Comparison of ENCODE assay signal across 14 mouse cellular contexts in genomic region chr16:28858210-28859008, GRCm38 (mm10).
DNase-seq lines count a peak whose midpoint lies in the region; ATAC-seq and TF ChIP-seq lines count a peak whose summit lies in the region.
"Had no signal": no experiment of that assay in that cellular context is flagged by ENCODE, and none has a peak within 500 bp of the region (broad histone marks: within the 10 kb centered on the region; RNA-seq: fewer than 3 reads in every experiment).

No protein-coding gene starts in this region.

- no peak overlapping the region for H3K4me2 ChIP-seq in embryonic facial prominence, embryonic 14.5 days (ENCODE audit: low read depth, low read length)
- H3K4me2 ChIP-seq in hindbrain, embryonic 15.5 days = no peak overlapping the region
- H3K4me2 ChIP-seq in hindbrain, embryonic 12.5 days (replicated peaks) = no peak overlapping the region
- H3K4me2 ChIP-seq in lung, postnatal 0 days (replicated peaks; ENCODE audit: low read depth, low read length) = peak overlapping the region; percentile 17; the same call in 1 of the 2 replicates
- H3K4me2 ChIP-seq: liver, embryonic 11.5 days had no signal

- H3K9ac ChIP-seq in embryonic facial prominence, embryonic 14.5 days (ENCODE audit: low read depth, low read length) = no peak overlapping the region
- H3K9ac ChIP-seq in hindbrain, embryonic 15.5 days = no peak overlapping the region
- H3K9ac ChIP-seq in hindbrain, embryonic 12.5 days = no peak overlapping the region
- no peak overlapping the region for H3K9ac ChIP-seq in lung, postnatal 0 days (replicated peaks; ENCODE audit: low read depth)

- peak; percentile 56 for DNase-seq in embryonic facial prominence, embryonic 14.5 days (ENCODE audit: low spot score)
- no peak for DNase-seq in embryonic facial prominence, embryonic 10.5 days (ENCODE audit: low spot score)
- no peak for DNase-seq in lung, postnatal 0 days (ENCODE audit: low spot score)
- no peak for DNase-seq in lung, postnatal 14 days
- DNase-seq in fibroblast of lung, adult 2 months (ENCODE audit: low read depth) = peak; percentile 68
- DNase-seq in ovary, postnatal 10 days (ENCODE audit: low spot score) = no peak
- DNase-seq: right cerebral cortex, postnatal 4 days had no signal

- no peaks in the 10 kb centered on the region for H3K9me3 ChIP-seq in embryonic facial prominence, embryonic 14.5 days (ENCODE audit: control insufficient read depth, low read length)
- H3K9me3 ChIP-seq in embryonic facial prominence, embryonic 10.5 days = no peaks in the 10 kb centered on the region
- no peaks in the 10 kb centered on the region for H3K9me3 ChIP-seq in hindbrain, embryonic 15.5 days
- no peaks in the 10 kb centered on the region for H3K9me3 ChIP-seq in hindbrain, embryonic 12.5 days (replicated peaks)
- no peaks in the 10 kb centered on the region for H3K9me3 ChIP-seq in lung, postnatal 0 days (ENCODE audit: low read length)

- peak; percentile 68 for ATAC-seq in embryonic facial prominence, embryonic 14.5 days (ENCODE audit: low read depth)
- ATAC-seq in hindbrain, embryonic 15.5 days (ENCODE audit: low FRiP score, low read depth) = peak; percentile 59
- ATAC-seq in hindbrain, embryonic 12.5 days (ENCODE audit: low FRiP score) = no peak
- ATAC-seq in lung, postnatal 0 days = peak; percentile 23; the same call in 1 of the 2 replicates
- ATAC-seq: activated CD4-positive, CD25-positive, alpha-beta regulatory T cell, adult 4 months; intestine, embryonic 16.5 days had no signal

- no peaks in the 10 kb centered on the region for H3K27me3 ChIP-seq in embryonic facial prominence, embryonic 14.5 days (replicated peaks; ENCODE audit: control insufficient read depth, insufficient read depth, low read length)
- H3K27me3 ChIP-seq in embryonic facial prominence, embryonic 10.5 days (replicated peaks; ENCODE audit: low read depth, poor library complexity, severe bottlenecking) = no peaks in the 10 kb centered on the region
- no peaks in the 10 kb centered on the region for H3K27me3 ChIP-seq in hindbrain, embryonic 15.5 days
- peaks cover 14% of the 10 kb centered on the region for H3K27me3 ChIP-seq in hindbrain, embryonic 12.5 days
- no peaks in the 10 kb centered on the region for H3K27me3 ChIP-seq in lung, postnatal 0 days (replicated peaks; ENCODE audit: insufficient read depth, low read length)
- H3K27me3 ChIP-seq: megakaryocyte, embryonic 14.5 days had no signal

- no peak for TF ChIP-seq EP300 in lung, postnatal 0 days (IDR thresholded peaks at IDR 0.05)

- 68% methylated on average over 18 of the region's 18 CpGs for WGBS in embryonic facial prominence, embryonic 14.5 days
- 85% methylated on average over 18 of the region's 18 CpGs for WGBS in embryonic facial prominence, embryonic 10.5 days
- WGBS in hindbrain, embryonic 15.5 days = 75% methylated on average over 18 of the region's 18 CpGs
- WGBS in hindbrain, embryonic 12.5 days = 79% methylated on average over 18 of the region's 18 CpGs
- 51% methylated on average over 18 of the region's 18 CpGs for WGBS in lung, postnatal 0 days

- H3K4me1 ChIP-seq in embryonic facial prominence, embryonic 14.5 days (ENCODE audit: control insufficient read depth, insufficient read depth, low read length) = peaks cover 25% of the 10 kb centered on the region
- peaks cover 45% of the 10 kb centered on the region for H3K4me1 ChIP-seq in embryonic facial prominence, embryonic 10.5 days
- peaks cover 21% of the 10 kb centered on the region for H3K4me1 ChIP-seq in hindbrain, embryonic 15.5 days (replicated peaks)
- peaks cover 13% of the 10 kb centered on the region for H3K4me1 ChIP-seq in hindbrain, embryonic 12.5 days
- no peaks in the 10 kb centered on the region; the same call in 1 of the 2 replicates for H3K4me1 ChIP-seq in lung, postnatal 0 days (ENCODE audit: insufficient read depth, low read depth, low read length)
- H3K4me1 ChIP-seq: megakaryocyte, embryonic 14.5 days had no signal

- H3K4me3 ChIP-seq in embryonic facial prominence, embryonic 14.5 days (ENCODE audit: low read depth, low read length) = no peak overlapping the region
- no peak overlapping the region for H3K4me3 ChIP-seq in embryonic facial prominence, embryonic 10.5 days
- H3K4me3 ChIP-seq in hindbrain, embryonic 15.5 days = no peak overlapping the region
- no peak overlapping the region for H3K4me3 ChIP-seq in hindbrain, embryonic 12.5 days
- H3K4me3 ChIP-seq in lung, postnatal 0 days (ENCODE audit: low read depth, low read length) = no peak overlapping the region
- H3K4me3 ChIP-seq: megakaryocyte, embryonic 14.5 days had no signal

- no peak overlapping the region for H3K27ac ChIP-seq in embryonic facial prominence, embryonic 14.5 days (replicated peaks; ENCODE audit: low read depth, low read length)
- no peak overlapping the region for H3K27ac ChIP-seq in embryonic facial prominence, embryonic 10.5 days (replicated peaks)
- no peak overlapping the region for H3K27ac ChIP-seq in hindbrain, embryonic 15.5 days (replicated peaks)
- H3K27ac ChIP-seq in hindbrain, embryonic 12.5 days = no peak overlapping the region
- H3K27ac ChIP-seq in lung, postnatal 0 days (ENCODE audit: low read length) = no peak overlapping the region

- H3K36me3 ChIP-seq in embryonic facial prominence, embryonic 14.5 days (ENCODE audit: control insufficient read depth, insufficient read depth, low read length) = no peaks in the 10 kb centered on the region
- H3K36me3 ChIP-seq in embryonic facial prominence, embryonic 10.5 days (replicated peaks) = peaks cover 6% of the 10 kb centered on the region; the same call in 1 of the 2 replicates
- no peaks in the 10 kb centered on the region for H3K36me3 ChIP-seq in hindbrain, embryonic 15.5 days
- H3K36me3 ChIP-seq in hindbrain, embryonic 12.5 days = no peaks in the 10 kb centered on the region
- no peaks in the 10 kb centered on the region for H3K36me3 ChIP-seq in lung, postnatal 0 days (ENCODE audit: insufficient read depth, low read length)
- H3K36me3 ChIP-seq: G1E had no signal

- TF ChIP-seq CTCF in lung, postnatal 0 days (IDR thresholded peaks at IDR 0.05) = no peak

Comparison
In these comparisons a context has a peak if more than half of its experiments do, and no peak if none do; other contexts are left out.
1. DNase-seq: peak in embryonic facial prominence, embryonic 14.5 days (single experiment) and fibroblast of lung, adult 2 months (single experiment); none in embryonic facial prominence, embryonic 10.5 days (single experiment), lung, postnatal 0 days (single experiment), lung, postnatal 14 days (single experiment) and ovary, postnatal 10 days (single experiment).